Mouse (Mus musculus) testis, adult 2 months (tissue): Measurements from ENCODE around the gene Mib2.

Experiments
- CTCF ChIP-seq: fragments of 200-500 bp; IDR thresholded peaks from 2 replicates; pipeline ENCODE4 v1.5.1; 2012; ENCODE audit warnings: low read depth, mild to moderate bottlenecking, inconsistent platforms, low read length, moderate library complexity; ENCODE audit not compliant: control insufficient read depth, insufficient read depth, insufficient replicate concordance
- POLR2A ChIP-seq: fragments of 200-500 bp; IDR thresholded peaks from 2 replicates; pipeline ENCODE4 v1.6.1; 2012; ENCODE audit warnings: low read depth, mild to moderate bottlenecking, inconsistent platforms, low read length, moderate library complexity; ENCODE audit not compliant: control insufficient read depth

DNA sequence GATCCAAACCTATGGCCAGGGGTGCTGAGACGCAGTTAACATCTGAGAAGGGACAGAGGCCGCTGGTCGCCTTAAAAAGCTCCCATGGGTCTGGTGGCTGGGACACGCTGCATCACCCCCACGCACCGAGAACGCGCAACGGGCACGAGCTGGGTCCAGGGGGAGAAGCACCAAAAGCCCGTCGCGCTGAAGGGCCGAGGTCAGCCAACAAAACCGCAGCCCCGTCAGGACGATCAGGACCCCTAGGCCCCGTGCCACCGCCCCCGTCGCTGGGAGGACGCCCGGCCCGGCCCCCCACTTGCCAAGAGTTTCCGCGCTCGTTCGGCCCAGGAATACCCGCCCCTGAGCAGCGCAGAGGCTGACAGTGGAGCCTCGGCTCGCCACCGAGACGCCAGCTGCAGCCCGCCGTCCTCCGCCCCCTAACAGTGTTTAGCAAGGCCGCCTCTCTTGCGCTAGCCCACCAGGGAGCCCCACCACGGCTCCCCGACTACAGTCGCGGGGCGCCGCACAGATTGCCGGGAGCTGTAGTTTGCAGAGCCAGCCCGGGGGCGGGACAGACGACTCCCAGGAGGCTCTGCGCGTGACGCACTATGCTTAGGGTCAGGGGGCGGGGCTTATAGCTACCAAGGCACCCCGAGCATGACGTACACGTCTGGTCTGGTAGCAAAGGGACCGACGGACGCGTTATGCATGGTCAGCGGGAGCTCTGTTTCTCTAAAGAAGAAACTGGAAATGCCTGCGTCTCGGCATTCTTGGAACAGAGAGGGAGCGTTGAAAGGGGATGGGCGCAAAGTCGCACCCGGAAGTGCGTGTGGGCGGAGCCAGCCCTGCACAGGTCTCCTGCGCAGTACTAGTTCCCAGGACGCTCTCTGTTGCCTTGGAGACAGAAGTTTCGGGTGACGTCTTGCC lies at the start of gene Mib2:
- no peak for TF ChIP-seq CTCF
- peak; percentile 55 for TF ChIP-seq POLR2A
